Mouse (Mus musculus) heart, postnatal 0 days (tissue): Measurements from ENCODE around the gene Mtch2. TPM values are rescaled to one million over a fixed set of nuclear protein-coding genes. Genes with fewer than 3 reads are reported as not detected.
"Not testable (repeated sequence)": the region's sequence is repeated elsewhere in the genome, so short reads cannot be mapped to it uniquely, and the experiment has no call there.

Source experiments
- ATAC-seq: fragments of 200-750 bp; cut with Nextera tagmentation; 2 replicates; pipeline ENCODE4 v1.8.0; 2017; ENCODE audit warnings: low read depth, moderate number of reproducible peaks, moderate library complexity; ENCODE audit not compliant: insufficient read depth
- DNase-seq: peaks from one replicate; pipeline ENCODE4 v3.0.0-alpha.2; 2016; ENCODE audit warnings: low spot score
- H3K27ac ChIP-seq: fragments of 300-500 bp; sonication (generic); 2 replicates; pipeline ENCODE4 v1.5.1; 2014; ENCODE audit warnings: low read depth, mild to moderate bottlenecking
- H3K27me3 ChIP-seq: fragments of 300-500 bp; sonication (generic); 2 replicates; pipeline ENCODE4 v1.6.1; 2014; ENCODE audit warnings: low read length, mixed read lengths; ENCODE audit not compliant: control insufficient read depth, insufficient read depth
- H3K36me3 ChIP-seq: fragments of 300-500 bp; sonication (generic); replicated peaks from 2 replicates; pipeline ENCODE4 v1.6.1; 2014; ENCODE audit warnings: low read length, mixed read lengths; ENCODE audit not compliant: control insufficient read depth, insufficient read depth
- H3K4me1 ChIP-seq: fragments of 300-500 bp; sonication (generic); 2 replicates; pipeline ENCODE4 v1.6.1; 2014; ENCODE audit warnings: antibody characterized with exemption; ENCODE audit not compliant: control insufficient read depth, insufficient read depth
- H3K4me2 ChIP-seq: fragments of 300-500 bp; sonication (generic); 2 replicates; pipeline ENCODE4 v1.6.1; 2014; ENCODE audit warnings: low read depth, mild to moderate bottlenecking, low read length, moderate library complexity
- H3K4me3 ChIP-seq: fragments of 300-500 bp; sonication (generic); 2 replicates; pipeline ENCODE4 v1.5.1; 2014; ENCODE audit warnings: low read depth, low read length
- H3K9ac ChIP-seq: fragments of 300-500 bp; sonication (generic); replicated peaks from 2 replicates; pipeline ENCODE4 v1.6.1; 2014; ENCODE audit warnings: low read depth, low read length, mixed read lengths
- H3K9me3 ChIP-seq: fragments of 300-500 bp; sonication (generic); replicated peaks from 2 replicates; pipeline ENCODE4 v1.6.1; 2016; ENCODE audit warnings: low read length; ENCODE audit not compliant: control insufficient read depth
- CTCF ChIP-seq: IDR thresholded peaks from 2 replicates; pipeline ENCODE4 v1.5.1; 2016; ENCODE audit warnings: antibody characterized with exemption, control low read depth, low read depth
- EP300 ChIP-seq: IDR thresholded peaks from 2 replicates; pipeline ENCODE4 v1.6.1; 2016; ENCODE audit warnings: antibody characterized with exemption, low read depth
- WGBS: fragments of 180-500 bp; shearing (Covaris S2); extraction: QIAGEN DNeasy Blood & Tissue Kit; methylation state at CpG from one replicate; pipeline ENCODE4 v1.1.7; 2014; 5-methylcytosine and 5-hydroxymethylcytosine counted together
- polyA plus RNA-seq: library from polyadenylated mRNA; unstranded; fragments of >200 nt; fragmentation: Nextera tagmentation; extraction: Ambion mirVana; gene quantifications from 2 replicates; pipeline ENCODE4 v1.2.1, GENCODE M21; 2015
- total RNA-seq: library from RNA; depleted of rRNA; stranded (reverse); fragments of >200 nt; gene quantifications from 2 replicates; pipeline ENCODE4 v1.2.3, GENCODE M21; 2014; ENCODE audit warnings: low replicate concordance

Mtch2 gene
- total and polyA plus RNA-seq, 2 experiments from 2014 or later, result 181 to 246 TPM

DNA sequence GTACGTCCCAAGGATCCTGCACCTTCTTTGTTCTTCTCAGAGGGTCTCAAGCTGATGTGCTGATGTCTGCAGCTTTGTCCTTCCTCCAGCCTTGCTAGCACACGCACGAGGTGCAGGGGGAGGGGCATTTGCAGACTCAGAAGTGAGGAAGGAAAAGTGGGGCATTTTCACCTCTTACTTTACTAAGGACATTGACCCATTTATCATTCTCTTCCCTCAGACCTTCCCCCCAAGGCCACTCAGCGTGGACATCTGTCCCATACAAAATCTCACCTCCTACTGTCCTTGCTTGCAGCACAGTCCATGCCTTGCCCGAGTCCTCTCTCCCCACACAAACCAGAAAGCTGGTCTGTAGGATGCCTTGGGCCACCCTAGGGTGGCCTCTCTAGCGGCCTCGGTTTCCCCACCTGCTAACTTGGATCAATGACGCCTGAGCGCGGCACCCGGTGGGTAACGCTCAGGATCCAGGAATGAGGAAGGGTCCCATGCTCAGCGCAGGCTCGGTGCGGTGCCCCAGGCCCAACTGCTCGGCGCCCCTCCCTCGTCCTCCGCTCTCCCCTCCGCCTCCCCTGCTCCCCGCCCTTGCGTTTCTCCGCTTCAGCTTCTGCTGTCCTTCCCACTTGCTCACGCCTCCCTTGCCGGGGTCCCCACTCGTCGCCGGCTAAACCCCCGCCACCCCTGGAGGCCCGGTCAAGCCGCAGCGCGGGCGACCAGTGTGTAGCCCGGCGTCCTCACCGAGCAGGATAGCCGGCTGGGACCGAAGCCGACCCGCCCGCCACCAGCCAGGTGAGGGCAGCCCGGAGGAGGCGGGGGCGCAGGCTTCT lies 38.5 kb downstream of the Mtch2 start, which contains the start of gene C1qtnf4:
C1qtnf4 (plus strand) TSS at position 643 of the 824 bp plus-strand sequence.
- Histone ChIP-seq H3K4me3 (peak within 1 kb of the TSS; percentile 45), H3K4me2 (peak within 1 kb of the TSS; percentile 76), H3K27ac (no peak within 1 kb of the TSS), H3K4me1 (peaks cover 22% of the 10 kb centered on the region), H3K36me3 (no peaks in the 10 kb centered on the region), H3K27me3 (peaks cover 42% of the 10 kb centered on the region), H3K9ac (peak within 1 kb of the TSS; percentile 52), H3K9me3 (no peaks in the 10 kb centered on the region)
- ATAC-seq (peak; percentile 15), DNase-seq (no peak)
- WGBS, result 4% methylated on average over 41 of the region's 45 CpGs
- TF ChIP-seq CTCF, result no peak

DNA sequence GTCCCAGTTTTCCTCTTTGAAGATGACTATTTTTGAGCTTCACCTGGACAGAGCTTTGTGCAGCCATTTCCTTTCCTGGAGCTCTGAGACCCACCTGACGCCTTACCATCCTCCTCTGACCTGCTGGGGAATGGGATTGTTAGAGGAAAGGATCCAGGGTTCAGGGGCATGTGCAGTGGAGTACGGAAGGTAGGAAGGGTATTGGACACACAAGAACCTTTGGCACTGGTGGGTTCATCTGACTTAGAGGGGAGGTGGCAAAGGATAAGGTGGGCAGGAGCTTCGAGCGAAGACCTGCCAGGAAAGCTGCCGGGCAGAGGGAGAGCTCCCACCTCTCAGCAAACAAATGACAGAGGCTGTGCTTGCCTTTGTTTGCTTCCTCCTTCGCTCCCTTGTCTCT lies 39.5 kb downstream of the Mtch2 start:
- H3K9ac ChIP-seq, result no peak overlapping the region
- no peaks in the 10 kb centered on the region for H3K36me3 ChIP-seq
- DNase-seq, result no peak
- H3K4me1 ChIP-seq, result peaks cover 22% of the 10 kb centered on the region
- WGBS, result 58% methylated on average over 6 of the region's 6 CpGs
- H3K27me3 ChIP-seq, result peaks cover 42% of the 10 kb centered on the region
- H3K27ac ChIP-seq, result no peak overlapping the region
- no peak for TF ChIP-seq EP300
- no peak for TF ChIP-seq CTCF
- peak overlapping the region; percentile 76 for H3K4me2 ChIP-seq
- peak overlapping the region; percentile 45 for H3K4me3 ChIP-seq
- H3K9me3 ChIP-seq, result no peaks in the 10 kb centered on the region
- ATAC-seq, result no peak

DNA sequence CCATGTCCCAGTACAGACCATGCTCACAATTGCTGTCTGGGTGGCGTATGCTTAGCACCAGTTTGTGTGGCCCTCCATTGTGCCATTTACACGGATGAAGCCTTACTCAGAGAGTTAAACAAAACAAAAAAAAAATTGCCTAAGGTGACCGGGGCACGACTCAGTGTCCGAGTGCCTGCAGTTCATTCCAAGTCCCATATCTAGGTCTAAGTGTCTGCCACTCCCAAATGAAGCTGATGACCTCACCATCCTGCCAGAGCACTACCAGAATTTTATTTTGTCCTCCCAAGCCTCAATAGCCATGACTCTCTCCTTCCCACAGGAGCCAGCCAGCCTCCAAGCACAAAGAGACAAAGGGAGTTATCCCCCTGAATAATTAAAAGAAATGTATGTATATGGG lies 40.7 kb downstream of the Mtch2 start:
- Histone ChIP-seq H3K4me2 (no peak overlapping the region), H3K9me3 (no peaks in the 10 kb centered on the region), H3K27ac (no peak overlapping the region), H3K4me1 (peaks cover 22% of the 10 kb centered on the region), H3K9ac (no peak overlapping the region), H3K4me3 (no peak overlapping the region), H3K27me3 (peaks cover 42% of the 10 kb centered on the region), H3K36me3 (no peaks in the 10 kb centered on the region)
- ATAC-seq, result no peak
- DNase-seq, result no peak
- 41% methylated on average over 5 of the region's 5 CpGs for WGBS
- TF ChIP-seq CTCF (no peak), EP300 (no peak)

DNA sequence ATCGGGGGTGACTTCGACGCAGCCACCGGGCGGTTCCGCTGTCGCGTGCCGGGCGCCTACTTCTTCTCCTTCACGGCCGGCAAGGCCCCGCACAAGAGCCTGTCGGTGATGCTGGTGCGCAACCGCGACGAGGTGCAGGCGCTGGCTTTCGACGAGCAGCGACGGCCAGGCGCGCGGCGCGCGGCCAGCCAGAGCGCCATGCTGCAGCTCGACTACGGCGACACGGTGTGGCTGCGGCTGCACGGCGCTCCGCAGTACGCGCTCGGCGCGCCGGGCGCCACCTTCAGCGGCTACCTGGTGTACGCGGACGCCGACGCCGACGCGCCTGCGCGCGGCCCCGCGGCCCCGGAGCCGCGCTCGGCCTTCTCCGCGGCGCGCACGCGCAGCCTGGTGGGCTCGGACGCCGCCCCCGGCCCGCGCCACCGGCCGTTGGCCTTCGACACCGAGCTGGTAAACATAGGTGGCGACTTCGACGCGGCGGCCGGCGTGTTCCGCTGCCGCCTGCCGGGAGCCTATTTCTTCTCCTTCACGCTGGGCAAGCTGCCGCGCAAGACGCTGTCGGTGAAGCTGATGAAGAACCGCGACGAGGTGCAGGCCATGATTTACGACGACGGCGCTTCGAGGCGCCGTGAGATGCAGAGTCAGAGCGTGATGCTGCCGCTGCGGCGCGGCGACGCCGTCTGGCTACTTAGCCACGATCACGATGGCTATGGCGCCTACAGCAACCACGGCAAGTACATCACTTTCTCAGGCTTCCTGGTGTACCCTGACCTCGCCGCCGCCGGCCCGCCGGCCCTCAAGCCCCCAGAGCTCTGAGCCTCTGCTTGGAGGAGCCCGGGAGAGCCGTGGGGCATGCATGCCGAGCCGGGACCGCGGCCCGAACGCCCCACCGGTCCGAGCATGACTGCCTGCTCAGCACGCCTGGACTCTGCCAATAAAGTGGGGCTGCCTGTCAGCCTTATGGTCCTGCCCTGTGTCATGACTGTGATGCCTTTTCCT lies 42.9 kb downstream of the Mtch2 start:
- TF ChIP-seq CTCF (no peak; the same call in 1 of the 2 replicates), EP300 (no peak)
- peaks cover 2% of the 10 kb centered on the region; the same call in 1 of the 2 replicates for H3K36me3 ChIP-seq
- H3K27me3 ChIP-seq, result peaks cover 38% of the 10 kb centered on the region
- WGBS, result 4% methylated on average over 100 of the region's 133 CpGs
- no peaks in the 10 kb centered on the region for H3K9me3 ChIP-seq
- H3K4me3 ChIP-seq, result peak overlapping the region; percentile 49
- peak overlapping the region; percentile 75 for H3K4me2 ChIP-seq
- H3K27ac ChIP-seq, result no peak overlapping the region
- ATAC-seq (peak; percentile 81), DNase-seq (peak; percentile 41)
- H3K9ac ChIP-seq, result peak overlapping the region; percentile 56
- H3K4me1 ChIP-seq, result peaks cover 22% of the 10 kb centered on the region

DNA sequence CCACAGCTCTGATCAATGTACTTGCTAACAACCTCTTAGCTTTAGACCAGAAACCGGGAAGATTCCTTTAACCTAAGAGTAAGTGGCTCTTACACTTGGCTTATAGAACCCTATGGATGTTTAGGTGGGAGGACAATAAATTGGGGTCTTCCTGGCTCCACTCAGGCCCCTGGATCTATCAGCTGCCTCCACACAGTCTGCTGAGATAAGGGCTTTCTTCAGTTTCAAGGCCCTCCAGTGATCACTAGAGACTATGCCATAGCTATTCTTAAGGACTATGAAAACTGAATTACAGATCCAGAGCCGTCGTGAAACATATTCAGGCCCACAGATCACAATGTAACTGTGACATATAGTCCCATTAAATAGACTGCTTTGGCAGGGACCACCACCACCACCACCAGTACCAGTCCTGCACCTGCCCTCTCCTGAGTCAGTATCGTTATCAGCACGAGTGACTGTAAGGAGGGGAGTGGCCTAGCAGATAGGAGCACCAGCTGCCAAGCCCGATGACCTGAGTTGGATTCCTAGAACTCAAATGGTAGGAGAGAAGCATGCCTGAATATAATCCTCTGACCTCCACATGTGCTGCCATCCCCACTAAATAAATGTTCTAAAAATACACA lies 46.8 kb downstream of the Mtch2 start:
- Histone ChIP-seq H3K36me3 (peaks cover 40% of the 10 kb centered on the region), H3K27ac (no peak overlapping the region), H3K9me3 (no peaks in the 10 kb centered on the region), H3K4me1 (peaks cover 7% of the 10 kb centered on the region), H3K27me3 (peaks cover 6% of the 10 kb centered on the region), H3K9ac (no peak overlapping the region), H3K4me3 (no peak overlapping the region), H3K4me2 (no peak overlapping the region)
- 61% methylated on average over 6 of the region's 6 CpGs for WGBS
- ATAC-seq, result no peak
- no peak for DNase-seq
- TF ChIP-seq CTCF, result no peak
- TF ChIP-seq EP300, result no peak

DNA sequence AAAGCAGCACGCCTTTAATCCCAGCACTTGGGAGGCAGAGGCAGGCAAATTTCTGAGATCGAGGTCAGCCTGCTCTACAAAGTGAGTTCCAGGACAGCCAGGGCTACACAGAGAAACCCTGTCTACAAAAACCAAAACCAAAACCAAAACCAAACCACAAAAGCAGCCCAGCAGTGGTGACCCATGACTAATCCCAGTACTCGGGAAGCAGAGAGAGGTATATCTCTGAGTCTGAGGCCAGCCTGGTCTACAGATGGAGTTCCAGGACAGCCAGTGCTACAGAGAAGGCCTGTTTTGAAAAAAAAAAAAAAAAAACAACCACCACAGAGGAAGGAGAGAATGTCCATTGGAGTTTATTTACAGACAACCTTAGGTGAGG lies 47.3 kb downstream of the Mtch2 start:
- H3K36me3 ChIP-seq, result peaks cover 45% of the 10 kb centered on the region
- not testable (repeated sequence) for DNase-seq, H3K9ac ChIP-seq, ATAC-seq, H3K4me3 ChIP-seq, H3K9me3 ChIP-seq, H3K4me2 ChIP-seq, H3K27me3 ChIP-seq, H3K27ac ChIP-seq, H3K4me1 ChIP-seq
- WGBS, result 73% methylated on average over 3 of the region's 3 CpGs
